Mouse (Mus musculus) hindbrain, embryonic 15.5 days (tissue): ENCODE results near the gene Rapgef2. TPM values are rescaled to one million over a fixed set of nuclear protein-coding genes. Genes with fewer than 3 reads are reported as not detected.
A peak's percentile ranks its signal among the peaks of the same experiment; 100 is the strongest.

ENCODE experiments used
- ATAC-seq: fragments of 200-750 bp; cut with Nextera tagmentation; 2 replicates; pipeline ENCODE4 v1.8.0; 2017; ENCODE audit warnings: low read depth, moderate number of reproducible peaks, moderate TSS enrichment; ENCODE audit not compliant: low FRiP score
- H3K27ac ChIP-seq: fragments of 300-500 bp; sonication (generic); replicated peaks from 2 replicates; pipeline ENCODE4 v1.5.1; 2015; ENCODE audit warnings: mild to moderate bottlenecking, inconsistent platforms
- H3K27me3 ChIP-seq: fragments of 300-500 bp; sonication (generic); 2 replicates; pipeline ENCODE4 v1.6.1; 2015; ENCODE audit warnings: control low read depth, inconsistent platforms
- H3K36me3 ChIP-seq: fragments of 300-500 bp; sonication (generic); 2 replicates; pipeline ENCODE4 v1.6.1; 2015; ENCODE audit warnings: control low read depth, inconsistent platforms
- H3K4me1 ChIP-seq: fragments of 300-500 bp; sonication (generic); replicated peaks from 2 replicates; pipeline ENCODE4 v1.6.1; 2015; ENCODE audit warnings: control low read depth, inconsistent platforms
- H3K4me2 ChIP-seq: fragments of 300-500 bp; sonication (generic); 2 replicates; pipeline ENCODE4 v1.6.1; 2015; ENCODE audit warnings: moderate library complexity, mild to moderate bottlenecking, inconsistent platforms
- H3K4me3 ChIP-seq: fragments of 300-500 bp; sonication (generic); 2 replicates; pipeline ENCODE4 v1.5.1; 2015; ENCODE audit warnings: mild to moderate bottlenecking, inconsistent platforms
- H3K9ac ChIP-seq: fragments of 300-500 bp; sonication (generic); 2 replicates; pipeline ENCODE4 v1.6.1; 2015; ENCODE audit warnings: inconsistent platforms
- H3K9me3 ChIP-seq: fragments of 300-500 bp; sonication (generic); 2 replicates; pipeline ENCODE4 v1.6.1; 2016; ENCODE audit warnings: control low read depth, inconsistent platforms
- WGBS: fragments of 180-500 bp; shearing (Covaris S2); methylation state at CpG from one replicate; pipeline ENCODE4 v1.1.7; 2015; 5-methylcytosine and 5-hydroxymethylcytosine counted together
- polyA plus RNA-seq: library from polyadenylated mRNA; unstranded; fragments of >200 nt; fragmentation: Nextera tagmentation; extraction: Ambion mirVana; gene quantifications from 2 replicates; pipeline ENCODE4 v1.2.1, GENCODE M21; 2015

The Rapgef2 gene
- polyA plus RNA-seq, 1 experiment from 2014 or later = 13.5 TPM

- 9% methylated on average over 1 of the region's 1 CpGs for WGBS
- no peak overlapping the region for H3K4me2 ChIP-seq
- no peak for ATAC-seq
- H3K9me3 ChIP-seq = no peaks in the 10 kb centered on the region
- H3K4me1 ChIP-seq = peaks cover 47% of the 10 kb centered on the region
- no peaks in the 10 kb centered on the region for H3K36me3 ChIP-seq
- H3K4me3 ChIP-seq = no peak overlapping the region
- H3K9ac ChIP-seq = no peak overlapping the region
- H3K27me3 ChIP-seq = no peaks in the 10 kb centered on the region
- H3K27ac ChIP-seq = no peak overlapping the region
Observed at GRCm38 (mm10) chr3:79273350-79273749, 13.0 kb downstream of the Rapgef2 start.

DNA sequence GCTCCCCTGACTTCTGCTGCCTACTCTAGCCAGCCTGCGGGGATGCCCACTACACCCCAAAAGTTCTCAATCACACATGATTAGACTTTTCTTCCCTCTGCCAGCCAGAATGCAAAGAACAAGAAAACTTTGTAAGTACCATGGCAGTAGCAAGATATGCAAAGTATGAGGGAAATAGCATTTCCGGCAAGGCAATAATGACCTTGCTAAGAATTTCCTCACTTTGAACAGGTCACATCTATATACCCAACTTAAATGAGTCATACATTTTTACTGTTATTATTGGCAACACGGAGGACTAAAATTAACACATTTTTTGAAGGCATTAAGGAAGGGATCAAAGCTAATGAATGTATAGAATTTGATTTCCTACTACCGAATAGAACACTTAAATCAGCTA lies 13.4 kb downstream of the Rapgef2 start:
- no peak overlapping the region for H3K4me3 ChIP-seq
- H3K27ac ChIP-seq = no peak overlapping the region
- peaks cover 47% of the 10 kb centered on the region for H3K4me1 ChIP-seq
- 68% methylated on average over 4 of the region's 4 CpGs for WGBS
- no peak overlapping the region for H3K9ac ChIP-seq
- H3K4me2 ChIP-seq = no peak overlapping the region
- H3K27me3 ChIP-seq = no peaks in the 10 kb centered on the region
- no peak for ATAC-seq
- no peaks in the 10 kb centered on the region for H3K36me3 ChIP-seq
- no peaks in the 10 kb centered on the region for H3K9me3 ChIP-seq

DNA sequence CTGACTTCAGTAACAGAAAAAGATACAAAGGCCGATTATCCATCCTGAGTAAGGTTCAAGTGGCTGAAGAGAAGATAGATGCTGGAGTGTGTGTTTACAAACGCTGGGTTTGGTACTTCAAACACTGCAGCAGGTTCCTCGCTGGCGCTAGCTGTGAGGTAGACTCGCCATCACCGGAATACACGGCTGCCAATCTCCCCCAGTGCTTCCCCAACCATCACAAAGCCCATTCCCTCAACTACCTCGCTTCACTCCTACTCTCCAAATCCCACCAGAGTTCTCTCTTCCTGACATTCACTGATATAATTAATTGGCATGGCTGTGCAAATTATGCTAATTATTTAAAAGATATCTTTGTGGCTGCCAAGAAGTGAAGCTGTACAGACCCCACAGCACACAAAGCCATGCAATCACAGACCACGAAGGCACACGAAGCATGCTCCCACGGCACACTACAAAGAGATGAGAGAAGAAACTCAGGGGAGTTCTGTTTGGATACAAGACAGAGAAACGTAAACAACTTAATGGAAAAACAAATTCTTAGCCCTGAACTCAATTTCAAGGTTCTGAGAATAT lies 15.2 kb downstream of the Rapgef2 start:
- Histone ChIP-seq H3K4me3 (no peak overlapping the region), H3K4me2 (peak overlapping the region; percentile 20; the same call in 1 of the 2 replicates), H3K36me3 (no peaks in the 10 kb centered on the region), H3K27ac (peak overlapping the region; percentile 46), H3K9me3 (no peaks in the 10 kb centered on the region), H3K4me1 (peaks cover 42% of the 10 kb centered on the region), H3K9ac (0 out of 2 replicates have a peak overlapping the region, but pooled peaks have one; percentile 19), H3K27me3 (no peaks in the 10 kb centered on the region)
- 30% methylated on average over 12 of the region's 12 CpGs for WGBS
- peak; percentile 39; the same call in 1 of the 2 replicates for ATAC-seq

GRCm38 (mm10) chr3:79269872-79270271 lies 16.4 kb downstream of the Rapgef2 start:
- Histone ChIP-seq H3K27me3 (no peaks in the 10 kb centered on the region), H3K4me3 (no peak overlapping the region), H3K9ac (no peak overlapping the region), H3K4me2 (no peak overlapping the region), H3K4me1 (peaks cover 31% of the 10 kb centered on the region), H3K9me3 (no peaks in the 10 kb centered on the region), H3K27ac (no peak overlapping the region), H3K36me3 (no peaks in the 10 kb centered on the region)
- 87% methylated on average over 8 of the region's 8 CpGs for WGBS
- ATAC-seq = no peak

- H3K9me3 ChIP-seq = no peaks in the 10 kb centered on the region
- H3K4me2 ChIP-seq = no peak overlapping the region
- 83% methylated on average over 6 of the region's 6 CpGs for WGBS
- ATAC-seq = no peak
- no peaks in the 10 kb centered on the region for H3K36me3 ChIP-seq
- no peak overlapping the region for H3K27ac ChIP-seq
- H3K4me3 ChIP-seq = no peak overlapping the region
- peaks cover 20% of the 10 kb centered on the region for H3K4me1 ChIP-seq
- no peak overlapping the region for H3K9ac ChIP-seq
- H3K27me3 ChIP-seq = no peaks in the 10 kb centered on the region
Observed at GRCm38 (mm10) chr3:79266976-79267375, 19.3 kb downstream of the Rapgef2 start.

DNA sequence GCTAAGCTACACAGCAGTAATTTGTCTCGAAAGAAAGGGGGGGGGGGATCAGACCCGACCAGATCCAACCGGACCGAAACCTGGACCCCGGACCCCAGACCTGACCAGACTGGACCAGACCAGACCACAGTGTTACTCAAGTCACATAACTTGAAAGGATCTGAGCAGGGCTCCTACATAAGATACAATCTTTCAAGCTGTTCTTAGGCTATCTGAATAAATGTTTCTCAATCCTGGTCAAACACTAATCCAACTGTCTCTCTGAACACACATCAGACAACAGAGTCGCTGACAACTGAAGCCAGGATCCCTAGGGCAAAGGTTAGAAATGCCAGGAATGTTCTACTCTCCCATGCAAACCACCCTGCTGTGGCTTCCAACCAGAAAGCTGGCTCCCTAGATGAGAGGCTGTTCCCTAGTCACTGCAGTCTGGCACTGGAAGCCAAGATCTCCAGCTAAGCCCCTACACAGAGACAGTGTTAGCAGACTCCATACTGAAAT lies 24.5 kb downstream of the Rapgef2 start:
- Histone ChIP-seq H3K4me2 (no peak overlapping the region), H3K4me3 (no peak overlapping the region), H3K4me1 (peaks cover 8% of the 10 kb centered on the region), H3K27ac (no peak overlapping the region), H3K36me3 (no peaks in the 10 kb centered on the region), H3K27me3 (no peaks in the 10 kb centered on the region), H3K9me3 (no peaks in the 10 kb centered on the region), H3K9ac (no peak overlapping the region)
- no peak for ATAC-seq
- WGBS = 81% methylated on average over 6 of the region's 6 CpGs

DNA sequence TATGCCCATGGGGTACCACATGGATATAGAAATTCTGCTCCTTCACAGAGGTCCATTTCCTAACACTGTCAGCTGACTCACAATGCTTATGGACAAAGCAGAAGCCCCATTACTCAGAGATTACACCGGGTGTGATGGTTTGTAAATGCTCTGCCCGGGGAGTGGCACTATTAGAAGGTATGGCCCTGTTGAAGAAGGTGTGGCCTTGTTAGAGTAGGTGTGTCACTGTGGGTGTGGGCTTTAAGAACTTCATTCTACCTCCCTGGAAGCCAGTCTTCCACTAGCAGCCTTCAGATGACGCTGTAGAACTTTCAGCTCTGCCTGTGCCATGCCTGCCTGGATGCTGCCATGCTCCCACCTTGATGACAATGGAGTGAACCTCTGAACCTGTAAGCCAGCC lies 32.3 kb downstream of the Rapgef2 start:
- no peak overlapping the region for H3K9ac ChIP-seq
- H3K4me1 ChIP-seq = peaks cover 8% of the 10 kb centered on the region; the same call in 1 of the 2 replicates
- H3K4me3 ChIP-seq = no peak overlapping the region
- no peaks in the 10 kb centered on the region for H3K9me3 ChIP-seq
- no peak overlapping the region for H3K4me2 ChIP-seq
- WGBS = 93% methylated on average over 3 of the region's 3 CpGs
- no peaks in the 10 kb centered on the region for H3K36me3 ChIP-seq
- no peak for ATAC-seq
- no peak overlapping the region for H3K27ac ChIP-seq
- no peaks in the 10 kb centered on the region for H3K27me3 ChIP-seq

GRCm38 (mm10) chr3:79253416-79253815 lies 32.9 kb downstream of the Rapgef2 start:
- H3K9ac ChIP-seq = no peak overlapping the region
- no peak overlapping the region for H3K27ac ChIP-seq
- 0 out of 2 replicates have a peak, but pooled peaks cover 4% of the 10 kb centered on the region for H3K4me1 ChIP-seq
- no peak overlapping the region for H3K4me3 ChIP-seq
- H3K27me3 ChIP-seq = no peaks in the 10 kb centered on the region
- ATAC-seq = no peak
- 71% methylated on average over 9 of the region's 9 CpGs for WGBS
- no peak overlapping the region for H3K4me2 ChIP-seq
- H3K36me3 ChIP-seq = no peaks in the 10 kb centered on the region
- no peaks in the 10 kb centered on the region for H3K9me3 ChIP-seq

GRCm38 (mm10) chr3:79252921-79253394 lies 33.4 kb downstream of the Rapgef2 start:
- Histone ChIP-seq H3K4me3 (no peak overlapping the region), H3K36me3 (no peaks in the 10 kb centered on the region), H3K4me2 (no peak overlapping the region), H3K9ac (no peak overlapping the region), H3K27me3 (no peaks in the 10 kb centered on the region), H3K9me3 (no peaks in the 10 kb centered on the region), H3K27ac (no peak overlapping the region), H3K4me1 (0 out of 2 replicates have a peak, but pooled peaks cover 4% of the 10 kb centered on the region)
- WGBS = 64% methylated on average over 5 of the region's 5 CpGs
- ATAC-seq = no peak

DNA sequence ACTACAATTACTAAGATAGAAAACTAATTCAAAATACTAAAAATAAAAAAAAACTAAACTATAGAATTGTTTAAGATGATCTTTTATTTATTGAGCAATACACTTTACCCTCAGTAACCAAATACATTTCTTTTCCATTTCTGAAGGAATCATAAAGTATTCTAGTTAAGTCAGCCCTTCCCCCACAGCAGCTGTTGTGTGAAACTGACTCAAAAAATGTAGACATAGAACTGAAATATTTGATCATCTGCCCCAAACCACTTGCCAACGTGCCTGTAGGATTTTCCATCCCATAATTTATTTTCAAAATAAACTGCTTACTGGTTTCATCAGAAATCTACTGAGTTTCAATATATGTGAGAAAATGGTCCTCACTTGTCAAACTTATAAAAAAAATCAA lies 36.4 kb downstream of the Rapgef2 start:
- H3K27me3 ChIP-seq = no peaks in the 10 kb centered on the region
- H3K9ac ChIP-seq = no peak overlapping the region
- H3K4me2 ChIP-seq = no peak overlapping the region
- no peak overlapping the region for H3K27ac ChIP-seq
- 0 out of 2 replicates have a peak, but pooled peaks cover 8% of the 10 kb centered on the region for H3K4me1 ChIP-seq
- H3K36me3 ChIP-seq = no peaks in the 10 kb centered on the region
- no peak for ATAC-seq
- no peaks in the 10 kb centered on the region for H3K9me3 ChIP-seq
- 79% methylated on average over 1 of the region's 1 CpGs for WGBS
- no peak overlapping the region for H3K4me3 ChIP-seq

DNA sequence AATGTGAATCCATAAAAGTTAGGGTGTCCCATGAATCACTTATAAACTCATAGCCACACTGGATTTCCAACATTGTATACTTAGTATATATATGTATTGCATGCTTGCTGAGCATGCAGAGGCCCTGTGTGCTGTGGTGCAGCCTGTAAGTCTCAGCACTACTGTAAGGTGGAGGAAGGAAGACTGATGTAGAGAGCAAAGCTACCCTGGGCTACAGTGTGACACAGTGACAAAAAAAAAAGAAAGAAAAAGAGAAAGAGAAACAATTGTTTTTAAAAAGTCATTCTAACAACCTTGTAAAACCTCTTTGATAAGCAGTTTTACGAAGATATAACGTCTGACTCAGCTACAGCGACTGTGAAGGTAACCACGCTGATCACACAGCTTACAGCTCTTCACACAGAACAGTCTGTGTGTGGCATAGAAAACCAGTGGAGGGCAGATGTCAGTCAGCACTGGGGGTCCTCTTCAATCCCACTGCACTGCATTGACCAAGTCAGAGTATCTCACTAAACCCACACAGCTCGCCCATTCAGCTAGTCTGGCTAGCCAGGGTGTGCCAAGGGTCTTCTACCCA lies 37.6 kb downstream of the Rapgef2 start:
- H3K36me3 ChIP-seq = no peaks in the 10 kb centered on the region
- no peaks in the 10 kb centered on the region for H3K27me3 ChIP-seq
- no peak for ATAC-seq
- H3K9ac ChIP-seq = no peak overlapping the region
- 0 out of 2 replicates have a peak, but pooled peaks cover 8% of the 10 kb centered on the region for H3K4me1 ChIP-seq
- H3K4me2 ChIP-seq = no peak overlapping the region
- no peak overlapping the region for H3K4me3 ChIP-seq
- WGBS = 89% methylated on average over 5 of the region's 5 CpGs
- H3K9me3 ChIP-seq = no peaks in the 10 kb centered on the region
- no peak overlapping the region for H3K27ac ChIP-seq

DNA sequence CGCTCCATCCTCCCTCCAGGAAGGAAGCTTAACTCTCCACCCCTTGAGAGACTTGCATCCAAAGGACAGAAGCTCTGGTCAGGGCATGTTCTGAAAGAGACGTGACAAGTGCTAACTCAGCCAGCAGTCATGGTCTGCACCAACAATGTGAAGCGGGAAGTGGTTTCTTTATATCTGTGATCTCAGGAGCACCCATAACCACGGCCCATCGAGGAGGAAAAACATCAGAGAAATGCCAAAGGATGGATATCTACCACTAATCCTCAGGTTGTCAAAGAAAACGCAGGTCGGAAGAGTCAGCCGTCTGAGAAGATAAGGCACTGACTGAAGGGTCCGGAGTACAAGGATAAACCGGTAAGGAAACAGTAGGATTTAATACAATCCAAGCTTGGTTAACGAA lies 38.1 kb downstream of the Rapgef2 start:
- ATAC-seq = no peak
- Histone ChIP-seq H3K4me2 (no peak overlapping the region), H3K27me3 (no peaks in the 10 kb centered on the region), H3K36me3 (no peaks in the 10 kb centered on the region), H3K4me1 (0 out of 2 replicates have a peak, but pooled peaks cover 6% of the 10 kb centered on the region), H3K9ac (no peak overlapping the region), H3K4me3 (no peak overlapping the region), H3K27ac (no peak overlapping the region), H3K9me3 (no peaks in the 10 kb centered on the region)
- 93% methylated on average over 11 of the region's 11 CpGs for WGBS
